Mouse (Mus musculus) kidney, adult 2 months (tissue): Measurements from ENCODE around the gene Wdr46.

Source experiments
- CTCF ChIP-seq: fragments of 200-500 bp; conservative IDR thresholded peaks from 2 replicates; pipeline ENCODE4 v1.5.1; 2011; ENCODE audit warnings: low read depth, mild to moderate bottlenecking, control low read depth, low read length, moderate library complexity, mixed read lengths; ENCODE audit not compliant: insufficient read depth, insufficient read length
- POLR2A ChIP-seq: fragments of 200-500 bp; IDR thresholded peaks from one replicate; pipeline ENCODE4 v1.6.1; 2011; ENCODE audit warnings: low read depth, low read length, control low read depth

- TF ChIP-seq POLR2A, result no peak
- no peak for TF ChIP-seq CTCF
These were observed 39.1 kb downstream of the Wdr46 start for GRCm38 (mm10) chr17:33979512-33980050.
